In genomic region chr16:77704726-77705125, GRCm38 (mm10) we compare ENCODE assay signal across 11 mouse cellular contexts.
DNase-seq lines count a peak whose midpoint lies in the region.
"Had no signal": no experiment of that assay in that cellular context is flagged by ENCODE, and none has a peak within 500 bp of the region (broad histone marks: within the 10 kb centered on the region; RNA-seq: fewer than 3 reads in every experiment).

No protein-coding gene starts in this region.

- DNase-seq in cerebellum, adult 9-11 months, result peak; percentile 20
- DNase-seq in cerebellum, adult 11 months, result no peak
- peak; percentile 7 for DNase-seq in layer of hippocampus, adult 9-11 months
- DNase-seq in layer of hippocampus, postnatal 36 days, result no peak
- DNase-seq in frontal cortex, adult 2 months (ENCODE audit: extremely low spot score in 1 of 2, low spot score in 1 of 2), result peak; percentile 42 to 51
- DNase-seq in lung, postnatal 25 days (ENCODE audit: low spot score), result peak; percentile 31
- no peak for DNase-seq in adrenal gland, adult 18-20 months (ENCODE audit: low spot score in 2 of 2)
- no peak for DNase-seq in retina, postnatal 1 day
- DNase-seq: adrenal gland, postnatal 36 days; gastrocnemius, postnatal 25 days; thymus, adult 18-20 months had no signal

Comparison
In these comparisons a context has a peak if more than half of its experiments do, and no peak if none do; other contexts are left out.
1. DNase-seq: peak in cerebellum, adult 9-11 months (single experiment), layer of hippocampus, adult 9-11 months (single experiment), frontal cortex, adult 2 months (2 of 2) and lung, postnatal 25 days (single experiment); none in cerebellum, adult 11 months (single experiment), layer of hippocampus, postnatal 36 days (0 of 2), adrenal gland, adult 18-20 months (0 of 2) and retina, postnatal 1 day (single experiment).